Mouse (Mus musculus) bone marrow macrophage, adult 2 months (primary cell): ENCODE measurements at regions not wholly inside any gene's neighbourhood (a gene's known extent, or its start where the extent isn't known, plus 50 kb on each side); places are given as distances from the start of the nearest gene placed in this dataset.
"Not testable (repeated sequence)": the region's sequence is repeated elsewhere in the genome, so short reads cannot be mapped to it uniquely, and the experiment has no call there.

Experiments
- CTCF ChIP-seq: IDR thresholded peaks from 2 replicates; pipeline ENCODE4 v1.5.1; 2012; ENCODE audit warnings: low read depth, mild to moderate bottlenecking, low read length, moderate library complexity
- POLR2A ChIP-seq: IDR thresholded peaks from 2 replicates; pipeline ENCODE4 v1.6.1; 2012; ENCODE audit warnings: mild to moderate bottlenecking, low read depth, low read length, borderline replicate concordance

- not testable (repeated sequence) for TF ChIP-seq CTCF, POLR2A
Observed at GRCm38 (mm10) chr14:53523430-53523829, 730.5 kb downstream of the Dad1 start.
